Mouse (Mus musculus) heart, embryonic 16.5 days (tissue): ENCODE data around the gene Vti1a. TPM values are rescaled to one million over a fixed set of nuclear protein-coding genes. Genes with fewer than 3 reads are reported as not detected.

Experiments used
- ATAC-seq: fragments of 200-750 bp; cut with Nextera tagmentation; replicated peaks from 2 replicates; pipeline ENCODE4 v1.8.0; 2017; ENCODE audit warnings: moderate number of reproducible peaks; ENCODE audit not compliant: insufficient read depth, low FRiP score; ENCODE audit errors: extremely low read depth
- H3K27ac ChIP-seq: fragments of 300-500 bp; sonication (generic); 2 replicates; pipeline ENCODE4 v1.5.1; 2014; ENCODE audit warnings: mild to moderate bottlenecking, low read length, control low read depth, moderate library complexity
- H3K27me3 ChIP-seq: fragments of 300-500 bp; sonication (generic); 2 replicates; pipeline ENCODE4 v1.6.1; 2014; ENCODE audit warnings: low read length, mixed read lengths; ENCODE audit not compliant: control insufficient read depth, insufficient read depth
- H3K36me3 ChIP-seq: fragments of 300-500 bp; sonication (generic); 2 replicates; pipeline ENCODE4 v1.6.1; 2014; ENCODE audit not compliant: control insufficient read depth, insufficient read depth
- H3K4me1 ChIP-seq: fragments of 300-500 bp; sonication (generic); 2 replicates; pipeline ENCODE4 v1.6.1; 2014; ENCODE audit warnings: low read length, mixed read lengths; ENCODE audit not compliant: control insufficient read depth, insufficient read depth
- H3K4me2 ChIP-seq: fragments of 300-500 bp; sonication (generic); 2 replicates; pipeline ENCODE4 v1.6.1; 2014; ENCODE audit warnings: low read depth, mild to moderate bottlenecking, control low read depth, low read length
- H3K4me3 ChIP-seq: fragments of 300-500 bp; sonication (generic); 2 replicates; pipeline ENCODE4 v1.5.1; 2014; ENCODE audit warnings: mild to moderate bottlenecking, control low read depth, low read length
- H3K9ac ChIP-seq: fragments of 300-500 bp; sonication (generic); 2 replicates; pipeline ENCODE4 v1.6.1; 2014; ENCODE audit warnings: low read length, control low read depth
- H3K9me3 ChIP-seq: fragments of 300-500 bp; sonication (generic); replicated peaks from 2 replicates; pipeline ENCODE4 v1.6.1; 2016; ENCODE audit warnings: low read length; ENCODE audit not compliant: control insufficient read depth
- WGBS: fragments of 180-500 bp; shearing (Covaris S2); extraction: QIAGEN DNeasy Blood & Tissue Kit; methylation state at CpG from one replicate; pipeline ENCODE4 v1.1.7; 2014; 5-methylcytosine and 5-hydroxymethylcytosine counted together
- polyA plus RNA-seq: library from polyadenylated mRNA; unstranded; fragments of >200 nt; fragmentation: Nextera tagmentation; extraction: Ambion mirVana; gene quantifications from 2 replicates; pipeline ENCODE4 v1.2.1, GENCODE M21; 2015

Vti1a gene
- polyA plus RNA-seq, 1 experiment from 2014 or later: 17.6 TPM

DNA sequence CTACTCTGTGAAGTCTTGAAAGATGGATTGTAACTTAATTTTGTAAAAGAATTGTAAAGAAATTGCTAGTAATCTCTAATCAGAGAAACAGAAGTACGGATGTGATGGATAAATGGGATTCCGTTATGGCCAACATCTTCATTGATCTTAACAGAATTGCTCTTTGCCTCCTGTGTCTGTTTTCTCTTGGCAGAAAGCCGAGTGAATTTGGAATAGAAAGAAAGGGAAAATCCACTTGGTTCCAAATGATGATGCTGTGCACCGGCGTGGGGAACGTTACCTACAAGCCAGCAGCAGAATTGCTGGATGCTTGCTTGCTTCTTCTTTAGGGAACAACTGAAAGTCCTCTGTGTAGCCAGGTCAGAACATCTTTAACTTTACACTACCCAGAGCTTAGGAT is 24.4 kb downstream of the Vti1a start:
- H3K36me3 ChIP-seq: no peaks in the 10 kb centered on the region

DNA sequence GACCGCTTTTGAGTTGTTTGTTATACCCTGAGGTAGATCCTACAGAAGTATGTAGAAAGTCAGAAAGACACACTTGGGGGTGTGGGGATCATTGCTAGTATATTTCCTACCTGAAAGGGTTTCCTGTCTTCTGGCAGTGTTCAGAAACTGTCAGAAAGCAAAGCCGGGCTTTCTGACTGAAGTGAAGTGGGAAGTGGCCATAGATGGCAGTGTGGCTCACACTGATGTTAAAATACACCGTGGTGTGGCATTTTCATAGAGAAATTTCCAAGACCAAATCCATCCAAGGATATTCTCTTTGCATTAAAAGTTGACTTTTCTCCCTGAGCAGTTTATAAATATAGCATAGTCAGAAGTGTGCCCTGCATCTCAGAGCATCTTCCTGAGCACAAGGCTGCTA is 25.3 kb downstream of the Vti1a start:
- H3K9ac ChIP-seq: no peak overlapping the region
- WGBS: 52% methylated on average over 3 of the region's 3 CpGs
- no peaks in the 10 kb centered on the region for H3K9me3 ChIP-seq
- H3K4me1 ChIP-seq: 0 out of 2 replicates have a peak, but pooled peaks cover 3% of the 10 kb centered on the region
- no peaks in the 10 kb centered on the region for H3K36me3 ChIP-seq
- no peak overlapping the region for H3K27ac ChIP-seq
- no peak for ATAC-seq
- no peak overlapping the region for H3K4me2 ChIP-seq
- H3K27me3 ChIP-seq: no peaks in the 10 kb centered on the region
- no peak overlapping the region for H3K4me3 ChIP-seq

More for the DNA sequence above, 24.4 kb downstream of the Vti1a start:
- Histone ChIP-seq H3K27me3 (no peaks in the 10 kb centered on the region), H3K9me3 (no peaks in the 10 kb centered on the region), H3K27ac (no peak overlapping the region), H3K9ac (no peak overlapping the region), H3K4me3 (no peak overlapping the region), H3K4me1 (0 out of 2 replicates have a peak, but pooled peaks cover 3% of the 10 kb centered on the region), H3K4me2 (no peak overlapping the region)
- 85% methylated on average over 6 of the region's 6 CpGs for WGBS
- ATAC-seq: no peak

DNA sequence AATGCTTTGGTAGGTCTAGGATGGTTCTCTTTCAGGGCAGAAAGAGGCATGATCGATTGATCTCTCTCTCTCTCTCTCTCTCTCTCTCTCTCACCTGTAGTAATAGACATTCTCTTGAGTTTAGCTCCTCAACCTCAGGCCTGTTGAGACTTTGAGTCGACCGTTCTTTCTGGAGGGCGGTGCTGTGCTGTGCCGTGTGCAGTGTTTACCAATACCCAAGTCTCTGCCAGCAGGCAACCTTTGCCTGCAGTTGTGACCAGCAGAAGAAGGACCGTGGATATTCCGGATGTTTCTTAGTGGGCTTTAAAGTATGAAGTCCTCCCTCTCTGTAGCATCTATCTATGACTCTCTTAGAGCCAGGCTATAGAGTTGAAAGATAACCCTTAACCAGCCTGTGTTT is 26.3 kb downstream of the Vti1a start:
- Histone ChIP-seq H3K36me3 (no peaks in the 10 kb centered on the region), H3K4me3 (no peak overlapping the region), H3K27ac (no peak overlapping the region), H3K27me3 (no peaks in the 10 kb centered on the region), H3K9me3 (no peaks in the 10 kb centered on the region), H3K4me2 (no peak overlapping the region), H3K9ac (no peak overlapping the region), H3K4me1 (0 out of 2 replicates have a peak, but pooled peaks cover 3% of the 10 kb centered on the region)
- no peak for ATAC-seq
- WGBS: 92% methylated on average over 7 of the region's 7 CpGs

DNA sequence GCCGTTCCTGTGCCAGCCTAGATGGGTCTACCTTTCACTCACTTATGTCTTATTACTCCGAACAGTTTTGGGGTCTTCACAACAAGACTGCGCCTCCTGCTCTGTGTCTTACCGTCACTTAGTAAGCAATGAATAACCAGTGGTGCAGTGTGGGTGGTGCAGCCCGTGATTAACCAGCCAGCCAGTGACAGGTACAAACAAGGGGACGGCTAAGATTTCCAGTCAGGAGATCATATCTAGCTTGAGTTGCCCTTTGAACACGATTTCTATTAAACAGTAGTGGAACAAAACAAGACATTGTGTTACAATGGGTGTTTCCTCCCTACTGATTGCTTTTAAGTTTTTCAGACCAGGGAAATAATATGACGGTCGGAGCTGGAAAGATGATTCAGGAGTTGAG is 27.2 kb downstream of the Vti1a start:
- Histone ChIP-seq H3K27ac (no peak overlapping the region), H3K36me3 (no peaks in the 10 kb centered on the region), H3K4me1 (0 out of 2 replicates have a peak, but pooled peaks cover 3% of the 10 kb centered on the region), H3K27me3 (no peaks in the 10 kb centered on the region), H3K9ac (no peak overlapping the region), H3K4me2 (no peak overlapping the region), H3K4me3 (no peak overlapping the region), H3K9me3 (no peaks in the 10 kb centered on the region)
- 84% methylated on average over 9 of the region's 9 CpGs for WGBS
- ATAC-seq: no peak

DNA sequence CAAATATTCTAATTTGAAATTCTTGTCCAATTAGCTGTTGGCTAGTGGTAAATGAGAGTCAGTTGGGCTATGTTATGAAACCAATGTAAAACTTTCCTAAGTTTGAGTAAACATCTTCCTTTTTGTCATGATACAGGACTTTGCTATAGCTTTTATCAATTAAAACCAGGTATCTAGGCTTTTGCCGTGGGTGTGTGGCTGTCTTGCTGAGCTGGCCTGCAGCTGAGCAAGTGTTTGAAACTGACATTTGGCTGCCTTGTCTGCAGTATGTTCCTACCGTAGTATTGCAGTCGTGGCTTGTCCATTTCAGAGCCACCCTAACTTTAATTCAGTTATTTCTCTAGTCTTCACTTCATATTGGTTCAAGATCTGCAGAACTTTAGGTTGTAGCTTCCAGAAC is 32.1 kb downstream of the Vti1a start:
- H3K4me1 ChIP-seq: peaks cover 11% of the 10 kb centered on the region
- ATAC-seq: no peak
- H3K36me3 ChIP-seq: no peaks in the 10 kb centered on the region; the same call in 1 of the 2 replicates
- H3K27me3 ChIP-seq: no peaks in the 10 kb centered on the region
- H3K27ac ChIP-seq: no peak overlapping the region
- 88% methylated on average over 3 of the region's 3 CpGs for WGBS
- no peak overlapping the region for H3K4me3 ChIP-seq
- H3K9ac ChIP-seq: no peak overlapping the region
- no peaks in the 10 kb centered on the region for H3K9me3 ChIP-seq
- H3K4me2 ChIP-seq: no peak overlapping the region

DNA sequence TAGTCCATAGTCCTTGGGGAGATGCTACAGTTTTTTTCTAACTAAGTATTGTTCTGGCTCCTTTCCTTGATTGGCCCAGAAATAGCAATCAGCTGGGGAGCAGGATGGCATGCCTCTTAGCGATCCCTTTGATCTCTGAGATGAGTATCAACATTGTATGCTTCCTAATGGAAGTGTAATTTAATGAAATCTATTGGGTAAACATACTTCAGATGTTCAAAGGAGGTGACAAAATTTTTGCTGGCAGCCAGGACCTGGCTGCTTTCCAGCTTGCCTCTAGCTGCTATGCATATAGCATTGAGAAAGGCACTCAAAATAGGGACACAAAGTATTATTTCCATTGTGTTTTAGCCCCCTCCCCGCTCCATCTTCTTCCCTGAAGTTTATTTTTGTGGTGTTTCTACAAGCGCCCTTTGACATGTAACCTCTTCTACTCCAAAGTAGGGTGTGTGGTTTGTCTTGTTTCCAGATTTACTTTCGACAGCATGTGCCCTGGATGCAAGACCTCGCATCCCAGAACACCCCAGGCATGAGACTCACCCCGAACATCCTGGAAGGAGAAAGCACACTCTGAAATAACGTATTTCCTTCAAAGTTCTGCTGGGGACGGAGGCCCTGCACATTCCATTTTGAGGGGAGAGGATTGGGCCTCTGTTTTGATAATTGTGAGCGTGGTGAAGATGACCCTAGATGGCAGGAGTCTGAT is 34.7 kb downstream of the Vti1a start:
- Histone ChIP-seq H3K27me3 (no peaks in the 10 kb centered on the region), H3K9me3 (no peaks in the 10 kb centered on the region), H3K9ac (no peak overlapping the region), H3K4me1 (peaks cover 11% of the 10 kb centered on the region), H3K4me3 (no peak overlapping the region), H3K4me2 (no peak overlapping the region), H3K36me3 (no peaks in the 10 kb centered on the region; the same call in 1 of the 2 replicates), H3K27ac (no peak overlapping the region)
- 49% methylated on average over 9 of the region's 9 CpGs for WGBS
- no peak for ATAC-seq

DNA sequence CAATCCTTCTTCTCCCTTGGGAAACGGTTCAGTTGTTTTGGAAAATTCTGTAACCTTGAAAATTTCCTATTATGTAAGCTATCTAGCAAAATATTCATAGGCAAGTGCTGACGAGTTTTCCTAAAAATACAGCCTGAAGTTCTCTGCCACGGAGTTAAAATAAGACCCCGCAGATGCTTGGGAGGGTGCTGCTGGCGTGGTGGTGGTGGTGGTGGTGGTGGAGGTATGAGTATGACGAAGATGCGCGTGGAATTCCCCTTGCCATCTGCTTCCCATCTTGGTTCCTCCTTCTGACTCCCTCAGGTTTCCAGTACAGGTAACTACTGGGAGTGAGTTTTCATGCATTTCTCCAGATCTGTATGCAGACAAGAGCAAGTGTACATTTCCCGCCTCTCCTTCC is 46.5 kb downstream of the Vti1a start:
- no peak overlapping the region for H3K9ac ChIP-seq
- ATAC-seq: no peak
- H3K27me3 ChIP-seq: no peaks in the 10 kb centered on the region
- H3K36me3 ChIP-seq: no peaks in the 10 kb centered on the region
- no peak overlapping the region for H3K4me3 ChIP-seq
- peaks cover 2% of the 10 kb centered on the region; the same call in 1 of the 2 replicates for H3K4me1 ChIP-seq
- H3K4me2 ChIP-seq: no peak overlapping the region
- H3K9me3 ChIP-seq: no peaks in the 10 kb centered on the region
- H3K27ac ChIP-seq: no peak overlapping the region
- 93% methylated on average over 9 of the region's 9 CpGs for WGBS

DNA sequence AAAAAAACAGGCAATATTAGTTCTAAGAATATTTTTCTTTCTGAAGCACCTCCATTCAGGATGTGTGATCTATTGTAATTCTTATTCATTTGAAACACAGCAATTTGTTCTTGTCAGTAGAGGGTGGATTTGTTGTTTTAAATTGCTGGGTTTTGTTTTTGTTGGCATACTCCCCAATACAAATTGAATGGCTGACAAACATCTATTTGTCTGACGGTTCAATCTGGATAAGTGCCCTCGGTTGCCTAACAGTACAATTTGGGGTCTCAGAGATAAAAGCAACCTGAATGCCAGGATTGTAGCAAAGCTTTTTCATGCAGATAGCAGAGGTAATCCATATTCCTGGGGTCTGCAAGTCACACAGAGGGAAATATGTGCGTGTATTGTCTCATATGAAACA is 53.6 kb downstream of the Vti1a start:
- no peaks in the 10 kb centered on the region for H3K27me3 ChIP-seq
- no peaks in the 10 kb centered on the region for H3K9me3 ChIP-seq
- H3K4me1 ChIP-seq: peaks cover 2% of the 10 kb centered on the region; the same call in 1 of the 2 replicates
- H3K4me2 ChIP-seq: no peak overlapping the region
- 0 out of 2 replicates have a peak overlapping the region, but pooled peaks have one; percentile 15 for H3K9ac ChIP-seq
- WGBS: 41% methylated on average over 3 of the region's 3 CpGs
- ATAC-seq: no peak
- H3K36me3 ChIP-seq: no peaks in the 10 kb centered on the region
- H3K4me3 ChIP-seq: no peak overlapping the region
- no peak overlapping the region for H3K27ac ChIP-seq

DNA sequence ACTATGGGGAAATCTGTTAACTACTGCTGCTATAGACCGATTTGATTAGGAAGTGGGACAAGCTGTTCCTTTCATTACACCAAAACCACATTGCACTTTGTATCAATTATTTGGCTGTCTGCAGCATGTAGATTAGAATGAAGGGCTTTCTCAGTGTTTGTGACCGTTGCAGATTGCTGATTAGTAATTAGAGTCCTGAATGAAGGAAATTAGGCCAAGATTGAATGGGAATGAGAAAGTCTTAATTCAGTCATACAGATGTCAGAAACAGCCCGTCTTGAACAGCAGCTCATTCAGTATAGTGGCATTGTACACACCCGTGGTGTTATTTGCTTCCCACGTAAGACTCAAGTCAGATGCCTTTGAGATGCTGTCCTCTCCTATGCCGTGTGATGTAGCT is 60.2 kb downstream of the Vti1a start:
- Histone ChIP-seq H3K9me3 (no peaks in the 10 kb centered on the region), H3K27me3 (no peaks in the 10 kb centered on the region), H3K9ac (no peak overlapping the region), H3K36me3 (no peaks in the 10 kb centered on the region), H3K4me3 (no peak overlapping the region), H3K4me2 (no peak overlapping the region), H3K4me1 (no peaks in the 10 kb centered on the region), H3K27ac (no peak overlapping the region)
- WGBS: 79% methylated on average over 6 of the region's 6 CpGs
- ATAC-seq: no peak
